Mouse (Mus musculus): ENCODE data around the gene Vwce.
A peak's percentile ranks its signal among the peaks of the same experiment; 100 is the strongest.

Gene Vwce

GRCm38 (mm10) chr19:10714682-10715475 lies 80.9 kb downstream of the Vwce start:
- peak; percentile 61 to 84 for DNase-seq (ENCODE audit: low spot score in 2 of 2)

DNA sequence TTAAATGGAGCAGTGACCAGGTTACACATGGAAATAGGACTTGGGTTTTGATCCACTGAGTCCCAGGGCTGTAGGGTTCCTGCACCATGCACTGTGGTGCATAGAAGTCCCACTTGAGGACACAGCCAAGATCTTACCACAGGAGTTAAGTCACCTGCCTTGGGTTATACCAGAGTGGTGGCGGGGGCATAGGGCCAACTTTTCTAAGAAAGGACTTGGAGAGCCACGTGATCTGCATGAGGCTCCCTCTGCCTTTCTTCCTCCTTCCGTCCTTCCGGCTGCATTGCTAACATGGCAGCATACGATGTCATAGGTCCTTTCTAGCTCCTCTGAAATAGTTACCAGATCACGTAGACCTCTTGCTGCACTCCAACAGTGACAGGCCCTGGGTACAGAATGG lies 81.5 kb downstream of the Vwce start:
- no peak for DNase-seq (ENCODE audit: low spot score in 2 of 2)

Data from cerebellum, postnatal 4 days (tissue).